Mouse (Mus musculus): Measurements from ENCODE around the gene Invs.

Gene Invs

DNA sequence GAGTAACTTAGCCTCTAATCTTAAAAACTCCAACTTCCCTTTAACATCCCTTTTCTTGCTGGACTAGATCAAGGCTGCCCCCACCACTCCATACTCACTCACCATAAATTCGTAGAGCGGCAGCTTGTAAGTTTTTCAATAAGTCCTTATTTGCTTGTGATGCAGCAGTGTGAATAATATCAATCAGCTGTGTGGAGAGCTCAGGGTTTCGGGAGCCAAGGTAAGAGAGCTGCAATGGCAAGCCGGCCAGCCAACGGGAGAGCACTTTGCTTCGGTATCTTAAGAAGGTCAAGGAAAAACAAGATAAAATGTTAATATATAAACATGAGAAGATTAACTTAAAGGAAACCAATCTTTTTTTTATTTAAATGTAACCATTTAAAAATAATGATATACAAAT, 178.9 kb downstream of the Invs start:
- no peak for DNase-seq (ENCODE audit: low spot score)

DNA sequence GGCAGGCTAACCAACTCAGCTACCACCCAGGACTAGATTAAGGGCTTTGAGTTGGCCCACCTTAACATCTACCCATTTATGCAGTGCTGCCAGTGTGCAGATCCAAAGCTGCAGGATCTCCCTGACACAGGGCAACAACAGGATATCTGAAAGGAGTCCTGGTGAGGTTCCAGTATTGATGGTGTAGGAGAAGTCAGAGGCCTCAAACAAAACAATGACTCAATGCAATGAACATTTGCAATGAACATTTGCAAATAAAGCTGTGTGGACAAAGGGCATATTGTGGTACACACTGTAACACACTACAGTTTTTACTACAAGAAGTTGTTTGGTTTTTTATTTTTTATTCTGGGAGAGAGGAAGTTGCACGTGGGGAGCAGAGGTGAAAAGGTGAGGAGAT, 181.5 kb downstream of the Invs start:
- DNase-seq (ENCODE audit: low spot score) = no peak

DNA sequence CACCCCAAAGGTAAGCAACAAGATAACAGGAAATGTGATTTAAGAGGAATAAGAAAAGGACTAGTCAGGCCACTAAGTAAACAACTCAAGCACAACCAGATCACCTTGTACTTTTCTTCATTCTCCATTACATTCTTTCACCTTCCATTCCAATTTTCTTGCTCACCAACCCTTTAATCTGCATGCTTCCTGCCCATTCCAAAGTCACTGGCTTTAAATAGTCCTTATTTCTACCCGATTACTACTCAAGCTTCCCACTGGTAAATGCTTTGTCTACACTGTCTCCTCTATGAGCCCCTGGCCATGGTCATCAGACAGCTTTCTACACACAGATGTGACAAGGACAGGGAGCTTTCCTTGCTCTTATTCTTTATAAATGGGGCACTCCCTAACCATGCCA, 191.4 kb downstream of the Invs start:
- DNase-seq (ENCODE audit: low spot score) = no peak

DNA sequence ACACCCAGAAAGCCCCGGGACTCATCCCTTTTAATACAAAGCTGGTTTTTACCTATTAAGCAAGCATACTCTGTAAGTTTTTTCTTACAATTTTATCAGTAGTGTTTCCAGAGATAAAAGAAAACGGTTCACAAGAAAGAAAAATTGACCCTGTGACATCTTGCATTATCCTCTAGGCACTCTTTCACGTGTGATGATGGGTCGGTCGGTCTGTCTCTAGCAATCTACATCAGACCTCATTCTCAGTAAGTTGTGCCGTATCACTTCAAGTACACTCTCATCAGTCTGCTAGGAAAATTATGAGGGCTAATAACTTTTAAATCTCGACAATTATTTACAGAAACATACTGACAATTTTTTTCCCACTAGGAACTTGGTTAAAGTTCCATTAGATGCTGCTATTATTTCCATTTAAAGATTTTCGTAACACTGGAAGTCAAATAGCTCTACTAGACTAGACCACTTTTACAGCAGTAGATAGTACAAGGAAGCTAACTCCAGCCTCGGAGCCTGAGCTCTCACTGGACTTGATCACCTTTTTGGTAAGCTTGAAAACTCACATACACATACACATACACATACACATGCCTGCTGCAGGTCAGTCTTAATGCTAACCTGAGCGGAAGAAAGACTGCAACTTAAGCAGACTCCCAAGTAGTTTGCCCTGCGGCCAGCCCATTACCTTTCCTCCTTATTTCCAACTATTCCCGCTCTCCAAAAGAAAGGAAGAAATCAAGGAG, 192.7 kb downstream of the Invs start:
- peak; percentile 25 for DNase-seq (ENCODE audit: low spot score)

DNA sequence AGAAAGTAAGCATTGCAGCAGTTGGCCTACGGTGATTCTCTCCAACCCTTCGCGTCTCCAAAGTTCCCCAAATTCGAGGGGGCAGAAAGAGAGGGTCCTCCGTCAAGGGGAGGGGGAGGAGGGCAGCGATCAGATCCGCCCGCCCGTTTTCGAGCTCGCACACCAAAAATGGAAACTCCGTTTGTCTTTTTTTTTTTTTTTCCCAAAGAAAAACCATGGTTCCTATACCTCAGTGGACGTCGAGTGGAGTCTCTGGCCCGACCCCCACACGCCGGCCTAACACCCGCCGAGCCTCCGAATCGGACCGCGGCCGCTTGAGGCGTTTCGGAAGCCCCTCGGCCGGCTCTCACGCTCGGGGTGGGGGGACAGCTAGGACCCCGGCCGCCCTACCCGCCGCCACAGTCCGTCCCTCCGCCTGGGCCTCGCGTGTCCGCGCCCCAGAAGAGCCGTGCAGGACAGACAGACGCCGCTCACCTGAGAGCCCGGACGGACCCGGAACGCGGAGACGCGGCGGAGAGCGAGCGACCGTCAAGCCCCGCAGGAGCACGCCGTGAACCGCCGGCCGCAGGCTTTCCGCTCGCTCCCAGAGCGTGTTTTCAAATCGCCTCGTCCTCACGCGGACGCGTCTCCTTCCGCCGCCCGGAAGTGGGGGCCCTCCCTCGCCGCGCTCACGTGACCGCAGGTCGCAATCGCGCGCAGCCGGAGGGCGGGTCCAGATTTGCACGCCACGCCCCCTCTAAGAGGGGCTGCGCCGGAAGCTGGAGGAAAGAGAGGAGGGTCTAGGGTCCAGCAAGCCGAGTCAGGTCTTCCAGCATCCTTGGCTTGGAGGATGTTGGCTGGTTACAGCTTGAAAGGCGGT, 193.5 kb downstream of the Invs start, which contains the start of gene Tex10:
Gene Tex10 (minus strand): TSS at position 668 of the 859 bp plus-strand sequence.
- peak; percentile 75 for DNase-seq (ENCODE audit: low spot score)

DNA sequence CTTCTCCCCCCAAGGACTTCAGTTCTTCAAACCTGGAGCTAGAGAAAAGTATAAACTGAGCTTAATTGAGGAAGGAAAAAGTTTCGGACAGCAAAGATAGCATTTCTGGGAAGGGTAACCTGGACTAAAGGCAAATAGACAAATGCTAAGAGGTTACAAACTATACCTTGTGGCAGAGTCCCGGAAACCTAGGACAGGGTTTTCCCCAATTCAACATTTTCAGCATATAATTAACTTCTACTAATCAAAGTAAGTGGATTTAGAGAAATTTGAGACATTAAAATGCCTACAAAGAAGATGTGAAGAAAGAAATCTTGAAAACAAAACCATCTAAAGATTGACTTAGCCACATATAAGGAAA, 194.1 kb downstream of the Invs start:
- no peak for DNase-seq (ENCODE audit: low spot score)

DNA sequence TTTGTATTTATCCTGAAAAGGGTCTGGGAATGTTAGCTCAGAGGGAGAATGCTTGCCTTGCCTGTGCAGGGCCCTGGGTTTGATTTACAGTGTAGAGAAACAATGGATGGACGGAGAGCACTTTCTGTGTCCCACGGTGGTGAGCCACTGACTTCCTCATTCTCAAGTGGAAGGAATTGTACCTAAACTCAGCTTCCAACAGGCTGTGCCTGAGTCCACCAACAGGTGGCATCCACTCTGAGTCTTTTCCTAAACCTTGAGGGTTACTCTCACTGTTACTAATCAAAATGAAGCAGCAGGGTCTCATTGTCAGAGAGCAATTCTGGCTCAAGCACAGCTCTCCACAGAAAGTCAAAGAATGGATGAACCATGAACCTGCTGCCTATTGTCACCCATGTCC, 201.7 kb downstream of the Invs start:
- no peak for DNase-seq (ENCODE audit: low spot score)

Data from c-Kit-positive CD71-positive TER-119-positive erythroid progenitor cells, embryonic 14.5 days (primary cell).